In the genomic region with DNA sequence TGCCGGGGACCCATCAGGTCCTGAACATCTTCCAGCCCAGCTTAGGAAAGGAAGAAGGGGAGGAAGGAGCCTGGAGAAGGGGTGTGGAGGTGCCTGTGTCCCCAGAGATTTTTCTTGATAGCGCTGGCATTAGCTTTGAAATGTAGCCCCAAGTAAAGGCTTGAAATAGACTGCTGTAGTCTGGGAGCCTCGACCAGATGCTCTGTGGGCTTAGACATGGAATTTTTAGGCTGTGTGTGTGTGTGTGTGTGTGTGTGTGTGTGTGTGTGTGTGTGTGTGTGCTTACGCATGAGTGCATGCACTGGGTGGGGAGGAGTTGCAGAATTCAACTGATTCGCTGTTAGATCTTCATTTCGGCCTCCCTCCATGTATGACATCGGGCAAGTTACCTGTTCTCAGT, we compare ENCODE assay signal across 9 mouse cellular contexts. TPM values are rescaled to one million over a fixed set of nuclear protein-coding genes. Genes with fewer than 3 reads are reported as not detected.
"Had no signal": no experiment of that assay in that cellular context is flagged by ENCODE, and none has a peak within 500 bp of the region (broad histone marks: within the 10 kb centered on the region; RNA-seq: fewer than 3 reads in every experiment).

No protein-coding gene starts in this region.

- ATAC-seq: intestine, embryonic 16.5 days; midbrain, embryonic 16.5 days had no signal

- DNase-seq: kidney, adult 2 months; kidney, postnatal 14 days; lung, adult 18-20 months; spleen, adult 18-20 months; thymus, adult 2 months; thymus, postnatal 25 days had no signal

RNA-seq across cellular contexts. Expression of a gene that starts 31.5 kb away (rescaled TPM):
- total RNA-seq: megakaryocyte-erythroid progenitor cell, adult 5-6 weeks had no signal
